Mouse (Mus musculus): ENCODE measurements around the gene Ascc2. TPM values are rescaled to one million over a fixed set of nuclear protein-coding genes. Genes with fewer than 3 reads are reported as not detected.

Ascc2 gene
- total RNA-seq, 2 experiments from 2014 or later = 22.2 to 25.8 TPM

DNA sequence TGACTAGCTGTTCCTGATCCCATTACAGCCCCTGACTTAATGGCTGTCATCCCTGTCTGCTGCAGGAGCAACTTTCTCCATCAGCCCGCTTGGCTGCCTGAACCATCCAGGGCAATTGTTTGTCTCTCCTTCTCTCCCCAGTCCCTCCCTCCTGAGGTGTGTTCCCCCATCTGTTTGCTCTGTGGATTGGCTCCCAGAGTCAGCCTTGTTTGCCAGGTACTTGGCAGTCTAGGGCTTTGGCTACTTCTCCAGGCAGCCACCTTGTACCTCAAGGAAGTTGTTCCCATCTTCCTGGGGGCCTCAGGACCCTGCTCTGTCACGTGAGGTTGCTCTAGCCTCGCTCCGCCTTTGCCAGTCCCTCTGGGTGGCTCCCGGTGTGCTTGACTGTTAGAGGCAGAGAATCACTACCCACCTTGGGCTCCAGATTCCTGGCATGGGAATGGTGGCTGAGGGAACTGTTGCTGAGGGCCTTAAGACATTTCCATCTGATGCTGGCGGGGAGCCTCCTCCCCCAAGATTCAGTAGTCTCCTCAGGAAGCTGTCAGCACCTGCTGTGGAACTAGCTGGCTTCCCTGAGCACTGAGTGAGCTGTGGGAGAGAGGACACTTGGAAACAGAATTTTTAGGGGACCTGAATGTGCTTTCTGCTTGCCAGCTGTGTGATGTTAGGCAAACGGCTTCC, 83.5 kb downstream of the Ascc2 start:
- DNase-seq = no peak

DNA sequence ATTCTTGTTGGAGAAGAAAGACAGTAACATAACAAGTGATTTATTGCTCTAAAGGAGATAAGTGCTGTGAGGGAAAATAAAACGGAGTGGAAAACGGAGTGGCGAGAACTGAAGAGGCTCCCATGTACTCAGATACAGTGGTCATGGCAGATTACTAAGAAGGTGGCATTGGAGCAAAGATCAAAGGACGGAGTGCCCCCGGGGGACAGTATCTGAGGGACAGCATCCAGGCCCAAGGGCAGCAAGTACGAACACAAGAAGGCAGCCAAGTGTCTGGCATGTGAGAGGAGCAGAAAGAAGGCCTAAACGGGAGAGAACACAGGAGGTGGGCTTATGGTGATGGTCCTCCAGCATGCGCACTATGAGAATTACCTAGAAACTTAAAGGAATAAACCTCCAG, 84.2 kb downstream of the Ascc2 start:
- DNase-seq = no peak

DNA sequence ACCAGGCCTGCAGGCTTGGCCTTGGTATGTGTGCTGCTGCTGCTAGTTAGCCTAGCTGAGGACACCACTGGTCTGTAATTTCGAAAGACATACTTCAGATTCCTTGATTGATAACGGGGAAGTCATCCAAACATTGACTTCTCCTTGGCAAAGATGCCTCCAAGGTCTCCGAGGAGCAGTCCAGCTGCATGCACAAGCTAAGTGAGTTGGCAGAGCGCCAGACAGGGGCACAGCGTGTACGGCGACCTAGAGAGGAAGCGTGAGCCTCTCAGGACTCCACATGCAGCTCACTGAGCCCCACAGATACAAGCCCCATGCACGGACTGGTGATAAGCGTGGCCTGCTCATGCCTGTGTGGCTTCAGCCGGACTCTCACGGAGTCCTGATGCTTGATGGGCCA, 92.1 kb downstream of the Ascc2 start:
- no peak for DNase-seq

DNA sequence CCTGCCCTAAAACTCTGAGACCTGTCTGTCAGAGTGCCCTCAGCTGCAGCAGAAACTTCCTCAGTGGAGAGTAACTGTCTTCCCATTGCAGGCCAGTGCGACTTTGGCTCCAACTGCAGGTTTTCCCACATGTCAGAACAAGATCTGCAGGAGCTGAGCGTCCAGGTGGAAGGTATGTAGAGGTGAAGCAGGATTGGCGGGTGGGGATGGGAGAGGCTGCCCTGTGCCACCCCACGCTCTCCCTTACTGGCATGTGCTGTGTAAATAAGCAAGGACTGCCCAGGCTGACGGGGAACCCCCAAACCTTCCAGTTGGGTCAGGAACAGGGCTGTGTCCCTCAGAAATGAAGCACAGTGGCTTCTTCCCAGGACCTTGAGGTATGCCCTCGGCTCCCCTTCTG, 92.5 kb downstream of the Ascc2 start:
- DNase-seq = no peak

DNA sequence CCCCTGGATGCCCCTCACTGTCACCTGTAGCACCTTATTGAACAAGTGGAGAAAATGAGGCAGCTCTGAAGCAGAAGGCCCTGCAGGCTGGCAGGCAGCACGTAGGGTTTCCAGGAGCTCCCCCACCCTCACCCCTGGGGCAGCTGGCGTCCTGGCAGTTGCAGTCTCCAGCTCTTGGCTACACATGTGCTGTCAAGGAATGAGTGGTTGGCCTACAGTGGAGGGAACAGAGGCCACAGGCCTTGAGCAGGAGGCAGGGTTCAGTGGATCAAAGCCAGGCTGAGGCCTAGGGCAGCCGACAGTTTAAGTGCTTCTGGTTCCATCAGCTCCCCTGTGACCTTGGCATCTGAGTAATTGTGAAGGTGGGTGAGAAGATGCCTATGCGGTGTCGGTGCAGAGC, 93.4 kb downstream of the Ascc2 start:
- no peak for DNase-seq

DNA sequence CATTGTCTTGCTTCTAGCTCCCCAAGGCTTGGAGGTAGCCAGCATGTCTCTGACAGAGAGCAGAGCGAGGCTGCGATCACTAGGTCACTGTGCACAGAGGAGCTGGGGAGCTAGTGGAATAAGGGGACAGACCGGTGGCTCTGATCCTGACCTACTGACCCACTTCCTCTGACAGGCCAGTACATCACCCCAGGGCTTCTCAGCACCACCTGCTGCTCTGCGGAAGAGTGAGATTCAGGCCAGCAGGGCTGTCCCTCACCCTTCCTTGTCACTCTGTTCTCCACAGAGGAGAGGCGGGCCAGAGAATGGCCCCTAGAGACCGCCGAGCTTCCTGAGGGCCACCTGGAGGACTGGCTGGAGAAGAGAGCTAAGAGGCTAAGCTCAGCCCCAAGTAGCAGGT, 94.2 kb downstream of the Ascc2 start:
- DNase-seq = no peak

DNA sequence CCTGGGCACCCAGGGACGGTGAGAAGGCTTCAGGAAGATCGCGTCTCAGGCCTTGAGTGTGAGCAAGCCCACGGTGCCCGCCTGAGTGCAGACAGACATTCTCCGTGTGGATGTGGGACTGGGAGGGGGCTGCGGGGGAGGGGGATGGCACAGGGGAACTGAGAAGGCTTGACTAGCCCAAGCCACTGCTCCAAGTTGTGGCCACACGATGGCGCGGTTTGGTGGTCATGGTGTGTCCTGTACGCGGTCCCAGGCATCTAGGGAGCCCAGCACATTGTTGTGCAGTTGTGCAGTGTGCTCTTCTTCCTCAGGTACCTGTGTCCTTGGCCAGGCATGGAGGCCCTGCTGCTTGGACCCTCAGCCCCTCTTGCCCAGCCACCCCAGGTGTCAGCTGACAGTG, 96.6 kb downstream of the Ascc2 start:
- no peak for DNase-seq

Other genes with a start within 250 kb of the Ascc2 start
- gene Hormad2, start 196.6 kb upstream of the Ascc2 start, total RNA-seq (2021) = under 1 TPM in 1 of 2 experiments, not detected in 1; 0.60 TPM
- 10 to 100 TPM; 71.5 to 73.3 TPM for gene Mtmr3, start 42.9 kb upstream of the Ascc2 start, total RNA-seq (2021)
- gene Gm11032, start 17.7 kb upstream of the Ascc2 start, total RNA-seq (2021) = not detected
- gene Uqcr10, start 66.6 kb downstream of the Ascc2 start, total RNA-seq (2021) = 100 to 1,000 TPM; 370 to 401 TPM
- 10 to 100 TPM; 33.0 to 38.2 TPM for gene Zmat5, start 66.9 kb downstream of the Ascc2 start, total RNA-seq (2021)
- gene Cabp7, start 109.0 kb downstream of the Ascc2 start, total RNA-seq (2021) = 100 to 1,000 TPM; 287 to 306 TPM
- gene Nf2, start 211.8 kb downstream of the Ascc2 start, total RNA-seq (2021) = 100 to 1,000 TPM in 1 of 2 experiments, 10 to 100 TPM in 1; 92.9 to 101 TPM
- gene Nipsnap1, start 236.2 kb downstream of the Ascc2 start, total RNA-seq (2021) = 10 to 100 TPM; 81.2 to 86.8 TPM

All from layer of hippocampus, postnatal 36 days (tissue).